9 mouse cellular contexts compared by ENCODE assay signal in genomic region chr8:105820925-105821324, GRCm38 (mm10). TPM values are rescaled to one million over a fixed set of nuclear protein-coding genes. Genes with fewer than 3 reads are reported as not detected.
A peak's percentile ranks its signal among the peaks of the same experiment; 100 is the strongest.
DNase-seq lines count a peak whose midpoint lies in the region; ATAC-seq and TF ChIP-seq lines count a peak whose summit lies in the region.
"Had no signal": no experiment of that assay in that cellular context is flagged by ENCODE, and none has a peak within 500 bp of the region (broad histone marks: within the 10 kb centered on the region; RNA-seq: fewer than 3 reads in every experiment).

No protein-coding gene starts in this region.

- no peak for TF ChIP-seq CTCF in bone marrow macrophage, adult 2 months (IDR thresholded peaks at IDR 0.05; ENCODE audit: low read depth, low read length)

- peaks cover 3% of the 10 kb centered on the region for H3K36me3 ChIP-seq in embryonic facial prominence, embryonic 11.5 days (replicated peaks; ENCODE audit: control insufficient read depth, insufficient read depth, low read depth, low read length)
- peaks cover 95% of the 10 kb centered on the region for H3K36me3 ChIP-seq in embryonic facial prominence, embryonic 10.5 days (replicated peaks)
- H3K36me3 ChIP-seq in heart, embryonic 13.5 days: peaks cover 68% of the 10 kb centered on the region
- peaks cover 46% of the 10 kb centered on the region for H3K36me3 ChIP-seq in liver, embryonic 16.5 days (ENCODE audit: control insufficient read depth, insufficient read depth)

- DNase-seq in embryonic facial prominence, embryonic 11.5 days (ENCODE audit: low spot score): no peak
- no peak for DNase-seq in embryonic facial prominence, embryonic 10.5 days (ENCODE audit: low spot score)
- DNase-seq in frontal cortex, postnatal 25 days (ENCODE audit: low spot score in 2 of 2): no peak
- no peak for DNase-seq in adrenal gland, adult 2 months
- DNase-seq in layer of hippocampus, adult 9-10 months (ENCODE audit: low spot score): no peak
- DNase-seq: cerebellum, postnatal 36 days had no signal

- no peak overlapping the region for H3K27ac ChIP-seq in embryonic facial prominence, embryonic 11.5 days (replicated peaks; ENCODE audit: low read depth, low read length)
- H3K27ac ChIP-seq in embryonic facial prominence, embryonic 10.5 days (replicated peaks): no peak overlapping the region
- peak overlapping the region; percentile 32; the same call in 1 of the 2 replicates for H3K27ac ChIP-seq in bone marrow macrophage, adult 2 months (ENCODE audit: insufficient read depth, low read depth, low read length)
- peak overlapping the region; percentile 50; the same call in 1 of the 2 replicates for H3K27ac ChIP-seq in heart, embryonic 13.5 days (replicated peaks)
- H3K27ac ChIP-seq in liver, embryonic 16.5 days (ENCODE audit: low read length): peak overlapping the region; percentile 99

- H3K27me3 ChIP-seq in embryonic facial prominence, embryonic 11.5 days (ENCODE audit: control insufficient read depth, insufficient read depth, low read length): no peaks in the 10 kb centered on the region
- no peaks in the 10 kb centered on the region for H3K27me3 ChIP-seq in embryonic facial prominence, embryonic 10.5 days (replicated peaks; ENCODE audit: low read depth, poor library complexity, severe bottlenecking)
- no peaks in the 10 kb centered on the region for H3K27me3 ChIP-seq in heart, embryonic 13.5 days (replicated peaks)
- H3K27me3 ChIP-seq in liver, embryonic 16.5 days (ENCODE audit: control insufficient read depth, insufficient read depth, low read depth, low read length): no peaks in the 10 kb centered on the region

- TF ChIP-seq POLR2A in bone marrow macrophage, adult 2 months (IDR thresholded peaks at IDR 0.05; ENCODE audit: borderline replicate concordance, low read depth, low read length): no peak

- no peak overlapping the region for H3K4me2 ChIP-seq in embryonic facial prominence, embryonic 11.5 days (ENCODE audit: low read depth, low read length)
- H3K4me2 ChIP-seq in heart, embryonic 13.5 days: peak overlapping the region; percentile 97
- peak overlapping the region; percentile 70 for H3K4me2 ChIP-seq in liver, embryonic 16.5 days (ENCODE audit: low read depth, low read length)

- ATAC-seq in embryonic facial prominence, embryonic 11.5 days (replicated peaks; ENCODE audit: insufficient number of reproducible peaks, low FRiP score, low TSS enrichment, low read depth): peak; percentile 70
- ATAC-seq in heart, embryonic 13.5 days (ENCODE audit: extremely low read depth, insufficient number of reproducible peaks, low FRiP score, low TSS enrichment): peak; percentile 82
- peak; percentile 97 for ATAC-seq in liver, embryonic 16.5 days (ENCODE audit: low read depth)

- H3K4me1 ChIP-seq in embryonic facial prominence, embryonic 11.5 days (ENCODE audit: control insufficient read depth, insufficient read depth, low read length): no peaks in the 10 kb centered on the region
- H3K4me1 ChIP-seq in embryonic facial prominence, embryonic 10.5 days: peaks cover 8% of the 10 kb centered on the region
- H3K4me1 ChIP-seq in bone marrow macrophage, adult 2 months (ENCODE audit: control insufficient read depth, insufficient read depth, low read length): peaks cover 47% of the 10 kb centered on the region
- H3K4me1 ChIP-seq in heart, embryonic 13.5 days: peaks cover 23% of the 10 kb centered on the region
- H3K4me1 ChIP-seq in liver, embryonic 16.5 days (ENCODE audit: control insufficient read depth, low read depth, low read length): peaks cover 58% of the 10 kb centered on the region

- H3K9me3 ChIP-seq in embryonic facial prominence, embryonic 11.5 days (replicated peaks; ENCODE audit: control insufficient read depth, low read length): no peaks in the 10 kb centered on the region
- H3K9me3 ChIP-seq in embryonic facial prominence, embryonic 10.5 days: no peaks in the 10 kb centered on the region
- no peaks in the 10 kb centered on the region for H3K9me3 ChIP-seq in heart, embryonic 13.5 days
- no peaks in the 10 kb centered on the region for H3K9me3 ChIP-seq in liver, embryonic 16.5 days (replicated peaks; ENCODE audit: control insufficient read depth, low read length)

- no peak overlapping the region for H3K9ac ChIP-seq in embryonic facial prominence, embryonic 11.5 days (replicated peaks; ENCODE audit: low read length)
- H3K9ac ChIP-seq in heart, embryonic 13.5 days: no peak overlapping the region
- peak overlapping the region; percentile 68 for H3K9ac ChIP-seq in liver, embryonic 16.5 days (ENCODE audit: low read depth, low read length)

- WGBS in embryonic facial prominence, embryonic 11.5 days: 100% methylated on average over 1 of the region's 1 CpGs
- 92% methylated on average over 1 of the region's 1 CpGs for WGBS in embryonic facial prominence, embryonic 10.5 days
- WGBS in heart, embryonic 13.5 days: 63% methylated on average over 1 of the region's 1 CpGs
- WGBS in liver, embryonic 16.5 days (ENCODE audit: insufficient replicate concordance): 33% methylated on average over 1 of the region's 1 CpGs

- H3K4me3 ChIP-seq in embryonic facial prominence, embryonic 11.5 days (ENCODE audit: low read depth, low read length): no peak overlapping the region
- no peak overlapping the region for H3K4me3 ChIP-seq in embryonic facial prominence, embryonic 10.5 days
- no peak overlapping the region for H3K4me3 ChIP-seq in bone marrow macrophage, adult 2 months (ENCODE audit: insufficient read depth, low read length)
- peak overlapping the region; percentile 24; the same call in 1 of the 2 replicates for H3K4me3 ChIP-seq in heart, embryonic 13.5 days
- H3K4me3 ChIP-seq in liver, embryonic 16.5 days (ENCODE audit: low read depth, low read length): peak overlapping the region; percentile 21

RNA-seq across cellular contexts. Expression of gene Ranbp10, which starts 6.2 kb away (rescaled TPM):
- polyA plus RNA-seq in embryonic facial prominence, embryonic 11.5 days (2014; fragmentation: Nextera tagmentation; extraction: Ambion mirVana): 11.2 and 13.0 TPM in 2 replicates
- 11.4 and 12.1 TPM in 2 replicates for polyA plus RNA-seq in embryonic facial prominence, embryonic 10.5 days (2016; fragmentation: Nextera tagmentation; extraction: Ambion mirVana)
- polyA plus RNA-seq in bone marrow macrophage, adult 2 months (2012; ENCODE audit: insufficient read depth, insufficient read length, missing spikeins): 42.0 and 44.3 TPM in 2 replicates
- polyA plus RNA-seq in heart, embryonic 13.5 days (2015; fragmentation: Nextera tagmentation; extraction: Ambion mirVana): 9.2 and 9.8 TPM in 2 replicates
- polyA plus RNA-seq in liver, embryonic 16.5 days (2015; fragmentation: Nextera tagmentation; extraction: Ambion mirVana): 44.3 and 50.1 TPM in 2 replicates
- 10 to 100 TPM; 19.7 to 23.6 TPM for total RNA-seq in adrenal gland, adult 2 months (2021)
- 22.2 and 27.3 TPM in 2 replicates for polyA plus RNA-seq in adrenal gland, adult 2 months (2012; rRNA removed)

RNA-seq across cellular contexts. Expression of gene Tsnaxip1, which starts 6.6 kb away (rescaled TPM):
- 0.27 TPM in 1 of 2 replicates, not detected in the other for polyA plus RNA-seq in embryonic facial prominence, embryonic 11.5 days (2014; fragmentation: Nextera tagmentation; extraction: Ambion mirVana)
- 0.19 and 0.40 TPM in 2 replicates for polyA plus RNA-seq in embryonic facial prominence, embryonic 10.5 days (2016; fragmentation: Nextera tagmentation; extraction: Ambion mirVana)
- not detected in 2 replicates for polyA plus RNA-seq in bone marrow macrophage, adult 2 months (2012; ENCODE audit: insufficient read depth, insufficient read length, missing spikeins)
- 0.19 TPM in 1 of 2 replicates, not detected in the other for polyA plus RNA-seq in heart, embryonic 13.5 days (2015; fragmentation: Nextera tagmentation; extraction: Ambion mirVana)
- polyA plus RNA-seq in liver, embryonic 16.5 days (2015; fragmentation: Nextera tagmentation; extraction: Ambion mirVana): 0.07 TPM in 2 replicates
- not detected for total RNA-seq in adrenal gland, adult 2 months (2021)
- not detected in 2 replicates for polyA plus RNA-seq in adrenal gland, adult 2 months (2012; rRNA removed)

RNA-seq across cellular contexts. Expression of gene Cenpt, which starts 32.2 kb away (rescaled TPM):
- polyA plus RNA-seq in embryonic facial prominence, embryonic 11.5 days (2014; fragmentation: Nextera tagmentation; extraction: Ambion mirVana): 50.8 and 53.1 TPM in 2 replicates
- 49.6 and 51.2 TPM in 2 replicates for polyA plus RNA-seq in embryonic facial prominence, embryonic 10.5 days (2016; fragmentation: Nextera tagmentation; extraction: Ambion mirVana)
- polyA plus RNA-seq in bone marrow macrophage, adult 2 months (2012; ENCODE audit: insufficient read depth, insufficient read length, missing spikeins): 16.9 and 17.1 TPM in 2 replicates
- polyA plus RNA-seq in heart, embryonic 13.5 days (2015; fragmentation: Nextera tagmentation; extraction: Ambion mirVana): 37.1 and 40.5 TPM in 2 replicates
- 19.1 and 20.5 TPM in 2 replicates for polyA plus RNA-seq in liver, embryonic 16.5 days (2015; fragmentation: Nextera tagmentation; extraction: Ambion mirVana)
- total RNA-seq in adrenal gland, adult 2 months (2021): 1 to 10 TPM; 5.9 to 6.7 TPM
- polyA plus RNA-seq in adrenal gland, adult 2 months (2012; rRNA removed): 5.9 and 8.1 TPM in 2 replicates

RNA-seq across cellular contexts. Expression of gene Thap11, which starts 34.0 kb away (rescaled TPM):
- 67.7 and 72.4 TPM in 2 replicates for polyA plus RNA-seq in embryonic facial prominence, embryonic 11.5 days (2014; fragmentation: Nextera tagmentation; extraction: Ambion mirVana)
- polyA plus RNA-seq in embryonic facial prominence, embryonic 10.5 days (2016; fragmentation: Nextera tagmentation; extraction: Ambion mirVana): 82.1 and 83.0 TPM in 2 replicates
- polyA plus RNA-seq in bone marrow macrophage, adult 2 months (2012; ENCODE audit: insufficient read depth, insufficient read length, missing spikeins): 27.4 and 28.5 TPM in 2 replicates
- polyA plus RNA-seq in heart, embryonic 13.5 days (2015; fragmentation: Nextera tagmentation; extraction: Ambion mirVana): 44.8 and 47.1 TPM in 2 replicates
- 25.4 and 26.4 TPM in 2 replicates for polyA plus RNA-seq in liver, embryonic 16.5 days (2015; fragmentation: Nextera tagmentation; extraction: Ambion mirVana)
- total RNA-seq in adrenal gland, adult 2 months (2021): 10 to 100 TPM; 31.7 to 38.0 TPM
- 79.7 and 91.6 TPM in 2 replicates for polyA plus RNA-seq in adrenal gland, adult 2 months (2012; rRNA removed)

RNA-seq across cellular contexts. Expression of gene Nutf2, which starts 39.5 kb away (rescaled TPM):
- polyA plus RNA-seq in embryonic facial prominence, embryonic 11.5 days (2014; fragmentation: Nextera tagmentation; extraction: Ambion mirVana): 262 and 323 TPM in 2 replicates
- polyA plus RNA-seq in embryonic facial prominence, embryonic 10.5 days (2016; fragmentation: Nextera tagmentation; extraction: Ambion mirVana): 394 and 398 TPM in 2 replicates
- 2.2 TPM in 1 of 2 replicates, not detected in the other for polyA plus RNA-seq in bone marrow macrophage, adult 2 months (2012; ENCODE audit: insufficient read depth, insufficient read length, missing spikeins)
- polyA plus RNA-seq in heart, embryonic 13.5 days (2015; fragmentation: Nextera tagmentation; extraction: Ambion mirVana): 177 and 212 TPM in 2 replicates
- 88.9 and 95.7 TPM in 2 replicates for polyA plus RNA-seq in liver, embryonic 16.5 days (2015; fragmentation: Nextera tagmentation; extraction: Ambion mirVana)
- total RNA-seq in adrenal gland, adult 2 months (2021): 10 to 100 TPM; 30.2 to 44.0 TPM
- 19.3 and 24.8 TPM in 2 replicates for polyA plus RNA-seq in adrenal gland, adult 2 months (2012; rRNA removed)

Comparison
In these comparisons a context has a peak if more than half of its experiments do, and no peak if none do; other contexts are left out.
1. H3K27ac ChIP-seq: peak in bone marrow macrophage, adult 2 months (single experiment), heart, embryonic 13.5 days (single experiment) and liver, embryonic 16.5 days (single experiment); none in embryonic facial prominence, embryonic 11.5 days (single experiment) and embryonic facial prominence, embryonic 10.5 days (single experiment).
2. H3K4me3 ChIP-seq: peak in heart, embryonic 13.5 days (single experiment) and liver, embryonic 16.5 days (single experiment); none in embryonic facial prominence, embryonic 11.5 days (single experiment), embryonic facial prominence, embryonic 10.5 days (single experiment) and bone marrow macrophage, adult 2 months (single experiment).
3. Peak in every context shown above with its lines, with median percentiles within 50 percentile points of each other: ATAC-seq.